Mouse (Mus musculus) E14TG2a.4 (cell line): ENCODE data around the gene Gm20388.

Source experiments
- CTCF ChIP-seq: conservative IDR thresholded peaks from 2 replicates; pipeline ENCODE4 v1.5.1; 2014; ENCODE audit warnings: low read length
- NANOG ChIP-seq: IDR thresholded peaks from 2 replicates; pipeline ENCODE4 v1.6.1; 2014; ENCODE audit warnings: borderline replicate concordance, low read length, mixed read lengths
- POU5F1 ChIP-seq: IDR thresholded peaks from 2 replicates; pipeline ENCODE4 v1.6.1; 2014; ENCODE audit warnings: low read length, borderline replicate concordance

DNA sequence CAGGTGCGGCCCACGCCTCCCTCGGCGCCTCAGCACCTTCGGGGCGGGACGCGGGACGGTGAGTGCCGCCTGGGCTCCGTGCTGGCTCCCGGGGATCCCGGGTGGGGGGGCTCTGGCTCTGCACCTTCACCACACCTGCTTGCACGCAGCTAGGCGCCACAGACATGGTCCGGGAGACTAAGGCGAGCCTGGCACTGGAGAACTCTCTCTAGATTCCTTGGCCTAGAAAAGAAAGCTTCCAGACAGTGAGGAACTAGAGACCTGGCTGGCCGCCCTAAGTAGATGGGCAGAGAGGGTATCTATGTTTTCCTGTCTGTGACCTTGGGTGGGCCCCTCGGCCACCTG, 48.3 kb upstream of the Gm20388 start:
- no peak for TF ChIP-seq CTCF
- TF ChIP-seq NANOG = no peak
- no peak for TF ChIP-seq POU5F1
